Mouse (Mus musculus) ES-E14 (cell line): ENCODE measurements around the gene Dscam.

ENCODE experiments used
- CHD2 ChIP-seq: IDR thresholded peaks from 2 replicates; pipeline ENCODE4 v1.6.1; 2014; ENCODE audit warnings: mild to moderate bottlenecking, low read depth, low read length, inconsistent platforms
- ZC3H11A ChIP-seq: IDR thresholded peaks from 2 replicates; pipeline ENCODE4 v1.6.1; 2012; ENCODE audit warnings: low read depth, mild to moderate bottlenecking, inconsistent platforms, low read length, borderline replicate concordance

DNA sequence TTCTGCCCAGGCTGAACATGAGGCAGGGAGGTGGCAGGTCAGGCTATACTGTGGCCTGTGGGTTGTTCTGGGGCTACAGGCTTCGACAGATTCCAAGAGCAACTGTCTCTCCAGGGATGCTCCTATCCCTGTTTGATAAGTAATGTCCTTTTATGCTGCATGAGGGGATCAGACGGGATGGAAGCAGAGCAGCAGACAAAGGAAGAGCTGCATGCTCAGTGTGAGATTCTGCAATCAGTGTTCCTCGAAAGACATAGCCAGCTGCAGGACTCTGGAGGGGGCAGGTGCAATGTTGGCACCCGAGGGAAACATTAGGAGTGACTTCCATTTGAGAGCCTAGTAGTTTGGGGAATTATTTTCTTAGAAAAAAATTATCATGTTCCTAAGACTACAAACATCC is 403.0 kb downstream of the Dscam start:
- TF ChIP-seq CHD2 (no peak), ZC3H11A (no peak)
